Mouse (Mus musculus) frontal cortex, postnatal 14 days (tissue): ENCODE data around the gene Robo2.

Experiments used
- DNase-seq, 2 experiments: peaks; one replicate each; pipeline ENCODE4 v3.0.0; 2022; ENCODE audit warnings: low spot score in 2 of 2

The Robo2 gene

DNA sequence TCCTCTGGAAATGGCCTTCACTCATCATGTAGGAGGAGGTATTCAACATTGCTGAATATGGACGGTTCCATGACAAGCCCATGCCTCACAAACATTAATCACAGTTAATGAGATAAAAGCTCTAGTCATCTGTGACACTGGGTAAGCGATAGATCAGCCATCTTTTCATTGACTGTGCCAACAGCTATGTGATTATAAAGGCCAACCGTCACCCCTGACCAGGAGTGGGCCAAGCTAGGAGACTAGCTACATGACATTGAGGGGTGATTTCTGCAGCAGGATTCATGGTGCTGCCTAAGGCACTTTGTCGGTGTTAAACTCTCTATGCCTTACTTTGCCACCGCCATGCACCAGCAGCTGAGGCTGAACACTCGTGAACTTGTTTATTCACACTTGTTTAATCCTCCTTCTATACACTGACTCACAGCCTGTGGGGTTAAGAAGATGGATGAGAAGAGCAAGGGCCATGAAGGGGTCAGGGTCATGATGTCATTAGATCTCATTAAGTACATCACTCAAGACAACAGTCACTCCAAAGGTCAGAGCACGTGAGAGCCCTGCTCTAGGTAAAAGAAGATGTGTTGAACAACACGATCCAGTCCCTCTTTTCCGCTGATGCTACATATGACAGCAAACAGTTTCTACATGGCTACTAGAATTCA lies 72.5 kb downstream of the Robo2 start:
- no peak for DNase-seq

DNA sequence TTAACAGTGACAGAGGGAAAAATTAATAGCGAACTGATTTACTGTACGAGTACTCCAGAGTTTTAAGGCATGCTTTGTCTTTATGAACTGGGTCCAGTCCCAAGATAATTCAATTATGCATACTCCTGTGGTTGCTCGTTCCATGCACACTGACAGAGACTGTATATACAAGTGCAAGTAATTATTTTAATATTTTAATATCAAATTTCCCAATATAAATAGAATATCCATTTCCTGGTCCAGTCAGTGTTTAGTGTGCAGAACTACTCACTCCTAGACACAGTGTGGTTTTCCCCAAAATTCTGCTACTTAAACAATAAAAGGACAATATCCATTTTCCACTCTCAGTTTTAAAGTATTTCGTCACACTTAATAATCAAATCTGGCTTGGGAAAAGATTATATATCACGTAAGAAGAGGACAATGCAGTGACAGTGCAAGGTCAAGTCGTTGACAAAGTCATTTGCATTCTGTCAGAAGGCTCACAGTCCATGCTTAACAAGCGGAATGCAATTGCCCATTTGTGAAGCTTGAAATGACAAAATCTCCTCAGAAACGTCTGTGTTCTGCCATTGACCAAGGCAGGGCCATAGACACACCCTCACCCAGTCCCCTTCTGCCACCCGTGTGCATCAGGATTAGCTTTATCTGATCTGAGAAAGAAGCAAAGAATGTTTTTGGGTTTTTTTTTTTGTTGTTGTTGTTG lies 89.8 kb downstream of the Robo2 start:
- DNase-seq, result no peak

DNA sequence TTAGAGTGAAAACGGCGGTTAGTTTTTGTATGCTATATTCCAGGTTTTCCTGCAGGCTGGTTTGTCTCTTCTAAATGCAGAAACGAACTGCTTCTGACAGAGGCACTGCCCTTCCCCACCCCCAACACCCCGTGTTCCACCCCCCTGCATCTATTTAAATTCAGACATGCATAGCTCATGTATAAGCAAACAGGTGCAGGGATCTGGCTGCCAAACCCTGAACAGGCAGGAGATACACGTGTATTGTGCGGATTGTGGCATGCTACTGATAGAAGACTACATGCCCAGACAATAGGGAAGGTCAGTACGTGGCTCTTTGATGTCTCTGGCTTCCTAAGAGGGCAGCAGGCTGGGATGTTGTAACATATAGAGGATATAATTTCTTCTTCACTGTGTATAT lies 95.5 kb downstream of the Robo2 start:
- DNase-seq, result no peak

DNA sequence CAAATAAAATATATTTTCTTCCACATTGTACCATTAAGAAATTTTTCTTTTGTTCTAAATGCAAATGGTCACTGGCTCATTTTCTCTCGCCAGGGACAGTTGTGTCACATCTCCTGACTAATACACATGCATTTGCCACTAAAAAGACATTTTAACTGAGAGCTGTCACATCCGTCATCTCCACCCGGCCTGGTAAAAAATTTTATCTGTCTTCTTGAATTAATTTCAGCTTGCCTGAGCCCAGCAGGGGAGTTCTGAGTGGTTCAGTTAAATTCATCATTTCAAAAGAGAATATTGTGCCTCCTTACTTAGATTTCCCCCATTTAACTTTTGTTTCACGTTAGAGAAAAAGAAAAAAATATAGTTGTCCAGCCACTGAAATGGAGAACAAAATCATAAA lies 98.4 kb downstream of the Robo2 start:
- no peak for DNase-seq

DNA sequence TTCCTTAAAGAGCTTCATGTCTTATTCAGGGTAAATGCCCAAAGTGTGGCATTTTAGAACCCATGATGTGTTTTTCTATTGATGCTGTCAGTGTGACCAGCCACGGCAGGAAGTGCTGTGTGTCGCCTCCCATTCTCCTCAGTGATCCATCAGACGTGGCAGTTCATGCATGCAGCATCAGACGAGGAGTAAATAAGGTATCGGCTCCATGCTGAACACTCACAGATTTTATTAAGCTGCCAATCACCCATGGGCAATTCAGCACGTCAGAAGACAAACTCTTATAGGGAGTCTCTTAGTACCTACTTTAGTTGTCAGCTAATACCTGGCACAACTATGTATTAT lies 104.1 kb downstream of the Robo2 start:
- DNase-seq, result no peak

DNA sequence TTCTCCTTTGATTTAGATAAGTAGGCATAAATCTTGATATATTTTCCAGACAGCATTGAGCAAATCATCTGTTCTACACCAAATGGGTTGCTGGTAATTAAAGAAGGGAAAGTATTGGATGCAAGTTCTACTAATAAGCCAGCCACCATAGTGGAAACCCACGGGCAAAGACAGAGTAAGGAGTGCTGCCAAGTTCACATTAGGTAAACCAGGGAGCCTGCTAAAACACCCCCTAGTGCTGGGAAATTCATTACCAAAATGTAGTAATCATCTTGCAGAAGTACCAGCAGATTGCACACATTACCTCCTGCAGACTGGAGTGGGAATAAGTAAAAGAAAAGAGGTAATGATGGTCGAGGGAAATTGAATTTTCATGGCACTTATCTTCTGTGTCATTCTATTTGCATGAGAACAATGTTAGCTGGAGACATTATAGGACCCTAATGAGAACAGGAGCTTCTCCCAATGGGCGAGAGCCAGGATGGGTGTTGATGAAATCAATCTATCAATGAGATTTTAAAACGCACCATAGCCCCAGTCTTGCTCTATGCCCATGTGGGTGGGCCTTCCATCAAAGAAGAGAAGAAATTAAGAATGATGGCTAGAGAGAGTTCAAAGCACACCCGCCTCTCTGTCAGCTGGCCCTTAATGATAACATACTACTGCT lies 104.6 kb downstream of the Robo2 start:
- no peak for DNase-seq

DNA sequence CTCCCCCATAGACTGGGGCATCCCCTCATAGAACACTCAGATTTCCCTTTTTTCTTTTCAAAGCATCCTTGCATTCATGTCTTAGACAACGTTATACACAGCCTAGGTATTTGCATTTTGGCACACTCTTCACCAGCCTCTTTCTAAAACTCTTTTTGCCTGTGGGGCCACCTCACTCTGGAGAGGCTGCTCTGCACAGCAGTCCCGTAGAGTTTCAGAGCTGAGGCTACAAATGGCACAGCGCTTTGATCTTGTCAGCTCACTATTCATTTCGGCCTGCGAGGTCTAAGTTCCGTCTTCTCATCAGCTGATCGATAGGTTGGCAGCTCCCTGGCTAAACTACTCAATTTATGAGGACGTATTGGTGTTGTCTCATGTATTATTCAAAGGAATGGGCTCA lies 123.7 kb downstream of the Robo2 start:
- DNase-seq, result no peak

DNA sequence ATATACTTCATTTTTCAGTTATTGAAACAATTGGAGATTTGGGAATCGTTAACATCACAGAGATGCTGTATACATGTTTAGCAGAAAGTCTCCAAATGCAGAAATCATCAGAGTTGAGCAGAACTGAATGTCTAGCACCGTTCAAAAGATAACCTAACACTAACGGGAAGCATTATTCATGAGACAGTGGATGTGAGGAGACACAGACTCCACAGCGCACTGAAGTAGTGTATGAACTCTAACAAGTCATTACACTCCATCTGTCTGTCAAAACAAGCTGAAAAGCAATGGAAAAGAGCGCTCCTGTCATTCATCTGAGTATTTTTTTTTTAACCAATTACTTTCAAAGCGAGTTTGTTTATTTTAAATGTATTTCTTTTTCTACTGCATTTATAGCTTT lies 129.1 kb downstream of the Robo2 start:
- DNase-seq, result no peak

DNA sequence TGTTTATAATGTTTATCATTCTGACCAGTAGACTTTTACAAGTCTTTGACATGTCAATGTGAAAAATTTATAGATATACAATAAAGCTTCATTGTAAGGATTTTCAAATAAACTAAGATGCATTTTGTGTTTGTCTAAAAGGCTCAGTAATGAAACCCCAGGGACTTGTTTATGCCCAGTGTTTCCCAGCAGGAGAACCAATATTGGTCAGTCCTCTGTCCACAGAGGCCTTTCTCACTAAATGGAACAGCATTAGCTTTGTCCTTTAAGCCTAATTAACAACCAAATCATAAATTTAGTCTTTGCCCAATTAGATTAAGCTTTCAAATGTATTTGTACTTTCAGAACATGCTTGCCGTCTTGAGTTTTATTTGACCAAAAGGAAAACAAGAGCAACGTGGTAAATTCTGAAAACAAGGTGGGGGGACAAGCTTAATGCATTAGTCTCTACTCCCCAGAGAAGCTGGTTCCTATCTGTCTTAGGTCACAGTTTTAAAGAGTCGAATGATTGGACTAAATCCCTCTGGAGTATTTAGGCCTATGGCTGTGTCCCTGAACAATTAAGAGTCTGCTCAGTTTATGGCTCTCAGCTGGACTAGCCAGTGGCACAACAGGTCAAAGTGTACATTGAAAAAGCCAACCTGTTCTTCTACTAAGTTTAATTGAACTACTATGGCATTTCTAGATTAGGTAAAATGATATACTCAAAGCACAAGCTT lies 134.6 kb downstream of the Robo2 start:
- DNase-seq, result no peak

DNA sequence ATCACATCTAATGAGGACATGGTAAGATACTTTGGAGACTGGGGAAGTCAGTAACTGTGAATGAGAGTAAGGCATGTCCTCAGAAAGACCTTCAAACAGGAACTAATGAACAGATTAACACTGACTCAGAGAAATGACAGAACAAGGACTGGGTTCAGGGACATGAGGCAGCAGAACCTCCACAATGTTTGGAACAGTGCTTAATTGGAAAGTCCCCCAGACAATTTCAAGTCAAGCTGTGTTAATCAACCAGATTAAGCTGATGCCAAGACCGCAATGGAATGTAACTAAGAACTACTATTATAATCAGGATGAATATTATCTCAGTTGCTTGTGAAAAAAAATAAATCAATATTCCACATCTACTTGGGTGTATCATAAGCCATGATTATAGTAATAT lies 137.0 kb downstream of the Robo2 start:
- DNase-seq, result no peak

DNA sequence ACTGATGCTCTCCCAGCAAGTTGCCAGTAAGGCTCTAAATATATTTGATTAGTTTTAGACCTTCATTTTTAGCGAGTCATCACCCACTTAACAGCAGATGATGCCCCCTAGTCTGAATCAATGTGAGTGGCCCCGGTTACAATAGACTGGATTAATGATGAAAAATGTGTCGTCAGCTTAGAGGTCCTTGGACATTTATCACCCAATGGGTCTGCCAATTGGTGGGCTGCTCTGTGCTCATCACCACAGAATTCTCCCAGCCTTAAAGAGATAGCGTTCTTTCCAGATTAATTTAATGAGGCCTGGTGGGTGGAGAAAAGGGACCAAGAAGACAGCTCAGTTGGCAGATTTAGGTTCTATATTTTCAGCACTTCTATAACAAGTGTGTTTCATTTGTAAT lies 138.6 kb downstream of the Robo2 start:
- no peak for DNase-seq

DNA sequence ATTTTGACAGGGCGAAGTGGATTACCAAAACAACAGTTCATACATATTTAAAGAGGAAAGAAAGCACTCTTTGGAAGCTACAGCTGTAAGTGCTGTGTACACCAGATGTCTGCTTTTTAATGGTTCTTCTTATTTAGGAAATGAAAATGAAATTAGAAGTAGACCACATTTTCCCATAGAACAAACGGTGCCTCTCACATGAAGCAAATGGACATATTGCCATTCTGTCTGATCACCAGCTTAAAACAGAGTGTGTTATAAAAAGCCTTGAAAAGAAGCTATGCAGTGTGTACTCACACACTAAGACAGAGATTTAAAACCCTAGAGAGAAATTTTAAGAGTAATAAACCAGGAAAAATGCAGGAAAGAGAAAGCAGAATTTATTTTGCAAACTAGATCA lies 153.4 kb downstream of the Robo2 start:
- DNase-seq, result no peak

DNA sequence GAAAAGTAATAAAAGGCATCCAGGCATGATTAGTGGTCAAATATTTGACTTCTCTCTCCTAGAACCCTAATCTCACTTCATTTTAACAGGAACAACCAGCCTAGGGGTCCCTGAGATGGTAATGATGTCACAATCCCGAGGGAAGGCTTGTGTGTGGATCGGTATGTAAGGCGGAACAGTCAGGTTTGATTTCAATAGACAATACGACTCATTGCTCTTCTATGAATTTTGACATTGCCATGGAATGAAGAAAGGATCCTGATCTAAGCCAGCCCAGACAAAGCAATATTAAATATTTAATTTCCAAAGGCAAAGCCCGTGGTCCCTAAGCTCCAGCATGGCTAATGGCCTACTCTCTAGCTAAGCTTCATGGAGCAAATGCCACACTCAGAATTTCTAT lies 167.2 kb downstream of the Robo2 start:
- no peak for DNase-seq

DNA sequence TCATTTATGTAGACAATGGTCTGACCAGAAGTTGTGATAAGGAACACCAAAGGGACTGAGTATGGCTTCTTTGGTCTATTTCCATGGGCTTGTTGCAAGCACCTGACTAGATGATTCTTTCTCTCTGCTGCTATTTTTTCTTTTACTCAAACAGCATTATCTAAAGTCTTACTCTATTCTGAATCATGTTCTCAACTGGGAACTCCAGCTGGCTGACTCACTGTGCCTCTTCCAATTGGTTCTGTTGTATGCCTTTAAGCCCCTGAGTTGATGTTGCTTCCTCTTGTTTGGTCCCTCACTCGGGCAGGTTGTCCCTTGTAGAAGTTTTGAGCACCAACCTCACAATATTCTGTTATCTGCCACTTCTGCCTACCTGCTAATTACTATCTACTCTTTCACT lies 170.1 kb downstream of the Robo2 start:
- no peak for DNase-seq

DNA sequence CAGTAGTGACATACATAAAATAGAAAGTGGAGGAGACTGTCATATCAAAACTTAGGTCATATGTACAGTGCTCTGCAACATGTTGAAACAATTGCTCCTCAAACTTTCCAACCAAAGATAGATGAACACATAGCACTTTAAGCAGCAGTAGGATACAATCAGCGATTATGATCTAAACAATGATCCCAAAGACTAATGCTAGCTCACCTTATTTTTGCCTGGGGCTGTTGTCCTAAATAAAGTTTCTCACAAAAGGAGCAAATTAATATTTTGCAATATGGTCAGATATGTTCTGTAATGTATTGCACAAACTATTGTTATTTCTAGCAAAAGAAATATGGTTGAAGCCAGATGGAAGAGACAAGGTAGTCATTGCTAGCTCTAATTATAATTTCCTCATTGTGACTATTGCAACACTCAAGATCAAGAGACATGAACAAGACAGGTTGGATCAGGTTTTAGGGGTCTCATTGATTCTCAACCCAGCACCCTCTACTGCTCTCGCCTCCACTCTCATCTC lies 174.2 kb downstream of the Robo2 start:
- DNase-seq, result no peak

DNA sequence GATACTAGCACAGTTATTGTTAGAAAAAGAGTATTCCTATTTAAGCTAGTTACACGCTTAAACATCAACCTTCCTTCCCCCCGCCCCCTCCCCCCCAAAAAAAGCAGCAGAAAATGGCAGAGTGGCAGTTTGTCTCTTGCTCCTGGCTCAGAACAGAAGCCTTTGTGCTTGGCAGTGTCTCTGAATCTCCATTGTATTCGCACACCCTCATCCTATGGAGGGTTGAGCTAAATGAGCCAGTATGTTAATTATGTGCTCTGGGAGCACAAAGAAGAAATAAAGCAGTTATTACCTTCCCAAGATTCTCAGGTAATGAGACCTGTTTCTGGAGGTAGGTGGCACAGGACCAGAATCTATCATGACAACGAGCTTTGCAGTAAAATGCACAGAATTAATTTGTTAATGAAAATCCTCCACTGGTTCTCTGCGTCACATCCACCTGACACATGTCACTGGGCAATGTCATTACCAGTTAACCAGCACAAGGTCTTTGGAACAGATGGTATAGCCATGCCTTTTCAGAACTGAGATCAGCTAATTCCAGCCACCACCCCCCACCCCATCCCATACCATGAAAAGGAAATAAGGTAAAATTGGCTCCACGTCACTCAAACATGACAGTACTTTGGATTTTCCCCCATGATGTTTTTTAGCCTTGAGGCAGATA lies 177.1 kb downstream of the Robo2 start:
- no peak for DNase-seq

DNA sequence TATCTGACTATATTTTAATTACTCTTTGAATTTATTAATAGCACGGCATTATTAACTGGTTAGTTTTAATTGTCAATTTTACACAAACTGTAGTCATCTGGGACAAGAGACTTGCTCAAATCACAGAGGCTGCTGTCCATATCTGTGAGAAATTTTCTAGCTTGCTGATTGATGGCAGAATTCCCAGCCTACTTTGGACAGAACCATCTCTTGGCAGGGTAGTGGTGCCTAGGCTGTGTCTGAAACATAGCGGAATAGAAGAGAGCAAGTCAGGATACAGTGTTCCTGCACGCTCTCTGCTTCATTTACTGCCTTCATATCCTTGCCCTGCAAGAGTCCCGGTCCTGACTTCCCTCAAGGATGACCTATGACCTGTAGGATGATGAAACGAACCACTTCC lies 178.0 kb downstream of the Robo2 start:
- DNase-seq, result no peak

DNA sequence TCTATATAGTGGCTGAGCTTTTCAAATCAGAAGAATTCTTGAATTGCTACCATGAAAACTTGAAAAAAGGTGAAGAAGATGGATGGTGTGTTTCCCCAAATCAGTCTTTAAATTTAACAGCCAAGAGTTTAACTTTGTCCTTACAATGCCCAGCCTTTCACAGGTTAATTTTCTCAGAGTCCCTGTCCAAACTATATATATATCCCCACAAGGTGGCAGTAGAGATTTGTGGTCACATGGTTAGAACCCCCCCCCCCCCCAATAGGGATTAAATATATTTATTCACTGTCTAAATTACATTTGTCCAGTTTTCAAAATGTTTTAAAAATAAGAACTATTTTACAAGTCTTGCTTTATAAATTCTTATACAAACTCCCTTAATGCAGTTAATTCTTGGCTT lies 184.3 kb downstream of the Robo2 start:
- DNase-seq, result no peak

DNA sequence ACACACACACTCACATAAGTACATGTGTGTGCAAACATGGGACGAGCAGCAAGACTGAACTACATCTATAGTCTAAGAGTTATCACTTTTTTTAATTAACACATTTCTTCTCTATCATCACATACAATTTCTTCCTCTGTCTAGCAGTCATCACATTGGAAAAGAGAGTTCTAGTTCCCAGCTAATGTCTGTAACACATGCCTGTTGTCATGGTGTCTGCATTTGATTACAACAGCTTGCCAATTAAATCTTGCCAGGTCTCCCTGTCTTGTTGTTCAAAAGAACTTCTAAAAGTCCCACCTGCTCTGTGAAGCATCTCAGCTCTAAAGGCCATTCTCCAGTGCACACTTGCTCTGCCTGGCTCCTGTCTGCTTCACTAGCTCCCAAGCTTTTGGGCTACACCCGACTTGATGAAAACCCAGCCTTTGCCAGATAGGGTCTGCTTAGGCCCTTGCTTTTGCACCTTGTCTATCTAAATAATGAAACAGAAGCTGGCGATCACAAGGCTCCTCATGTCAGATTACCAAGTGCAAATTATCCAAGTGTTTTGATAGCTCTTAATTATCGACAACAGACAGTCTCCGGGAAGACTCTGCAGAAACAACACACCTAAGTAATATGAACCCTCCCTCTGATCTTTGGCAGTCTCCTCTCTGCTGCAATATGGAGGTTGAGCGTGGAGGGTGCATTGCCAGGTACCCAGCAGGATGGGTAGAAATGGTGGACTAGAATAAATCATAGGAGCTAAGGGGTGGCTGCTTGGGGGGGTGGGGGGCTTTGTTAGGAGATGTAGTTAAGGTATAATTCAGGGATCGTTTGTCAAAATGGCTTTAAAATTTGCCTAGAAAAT lies 186.0 kb downstream of the Robo2 start:
- DNase-seq, result no peak

DNA sequence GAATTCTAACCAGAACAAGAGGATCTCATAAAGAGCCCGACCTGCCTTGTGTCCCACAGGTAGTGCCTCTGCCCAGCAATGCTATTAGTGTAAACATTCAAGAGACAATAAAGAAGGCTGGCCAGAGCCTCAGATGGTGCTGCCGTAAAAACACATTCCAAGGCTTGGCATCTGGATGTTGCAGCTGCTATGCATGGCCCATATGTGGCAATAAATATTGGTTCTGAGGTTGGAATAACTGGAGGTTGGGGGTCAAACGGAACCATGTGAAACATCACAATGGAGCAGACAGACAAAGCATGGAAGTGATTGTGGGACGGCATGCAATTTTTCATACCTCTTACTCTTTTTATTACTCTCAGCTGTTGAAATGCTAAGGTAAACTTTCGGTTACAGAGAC lies 189.1 kb downstream of the Robo2 start:
- DNase-seq, result no peak

DNA sequence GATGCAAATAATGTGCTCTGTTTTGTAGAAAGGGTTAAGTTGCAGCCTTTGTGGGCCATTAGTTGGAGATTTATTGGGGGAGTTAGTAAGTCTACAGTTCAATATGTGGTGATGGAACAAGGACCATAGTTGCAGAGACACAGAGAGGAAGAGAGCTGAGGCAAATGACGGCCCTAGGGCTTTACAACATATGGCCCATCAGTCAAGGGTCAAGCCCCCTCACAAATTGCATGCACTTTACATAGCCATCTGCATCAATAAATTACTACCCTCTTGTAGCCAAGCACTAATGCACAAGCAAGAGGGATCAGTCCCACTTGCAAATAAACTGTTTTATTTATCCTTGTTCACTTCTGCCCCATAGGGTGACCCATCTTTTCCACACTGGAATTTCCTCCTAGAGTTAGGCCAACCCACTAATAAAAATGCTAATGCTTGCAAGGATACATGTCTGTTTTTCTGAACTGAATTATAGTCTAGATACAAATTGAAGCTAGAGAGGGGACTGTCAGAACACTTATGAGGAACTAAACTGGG lies 194.7 kb downstream of the Robo2 start:
- no peak for DNase-seq
